Mouse (Mus musculus) CH12F3 (cell line): ENCODE measurements around the gene Ube4b.
"Not testable (repeated sequence)": the region's sequence is repeated elsewhere in the genome, so short reads cannot be mapped to it uniquely, and the experiment has no call there.

Source experiments
- in situ Hi-C: fragments of 300-500 bp; cut with MboI; formaldehyde crosslinking; loops from 2 replicates; pipeline ENCODE4 v1.14.3; 2020; ENCODE audit warnings: low sequenced_read_pairs

Gene Ube4b

GRCm38 (mm10) chr4:149426325-149427199 is at the start of gene Ube4b:
Gene Ube4b (minus strand): TSS chr4:149426749.
- in situ Hi-C loops = no loop called here

GRCm38 (mm10) chr4:149475096-149475495 is 48.5 kb upstream of the Ube4b start:
- in situ Hi-C loops = no loop called here

GRCm38 (mm10) chr4:149469557-149469956 is 43.0 kb upstream of the Ube4b start:
- in situ Hi-C loops = no loop called here

DNA sequence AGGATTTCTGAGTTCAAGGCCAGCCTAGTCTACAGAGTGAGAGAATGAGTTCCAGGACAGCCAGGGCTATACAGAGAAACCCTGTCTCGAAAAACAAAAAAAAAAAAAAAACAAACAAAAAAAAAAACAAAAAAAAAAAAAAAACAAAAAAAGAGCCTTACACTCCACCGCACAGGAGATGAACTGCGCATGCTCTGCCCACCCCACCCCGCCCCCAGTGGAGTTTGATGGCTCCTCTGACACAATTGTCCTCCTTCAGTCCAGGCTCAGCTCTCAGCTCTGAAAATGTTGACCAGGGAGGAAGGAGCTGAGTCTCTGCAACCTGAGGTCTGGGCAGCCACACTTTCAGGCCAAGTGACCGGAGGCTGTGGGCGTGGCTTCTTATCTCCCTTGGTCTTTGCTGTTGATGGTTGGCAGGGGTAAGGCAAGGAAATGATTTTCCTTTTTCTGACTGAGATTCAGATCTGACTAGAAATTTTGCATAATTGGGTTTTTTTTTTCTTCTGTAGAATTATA is 36.9 kb upstream of the Ube4b start:
- in situ Hi-C loops = no loop called here

DNA sequence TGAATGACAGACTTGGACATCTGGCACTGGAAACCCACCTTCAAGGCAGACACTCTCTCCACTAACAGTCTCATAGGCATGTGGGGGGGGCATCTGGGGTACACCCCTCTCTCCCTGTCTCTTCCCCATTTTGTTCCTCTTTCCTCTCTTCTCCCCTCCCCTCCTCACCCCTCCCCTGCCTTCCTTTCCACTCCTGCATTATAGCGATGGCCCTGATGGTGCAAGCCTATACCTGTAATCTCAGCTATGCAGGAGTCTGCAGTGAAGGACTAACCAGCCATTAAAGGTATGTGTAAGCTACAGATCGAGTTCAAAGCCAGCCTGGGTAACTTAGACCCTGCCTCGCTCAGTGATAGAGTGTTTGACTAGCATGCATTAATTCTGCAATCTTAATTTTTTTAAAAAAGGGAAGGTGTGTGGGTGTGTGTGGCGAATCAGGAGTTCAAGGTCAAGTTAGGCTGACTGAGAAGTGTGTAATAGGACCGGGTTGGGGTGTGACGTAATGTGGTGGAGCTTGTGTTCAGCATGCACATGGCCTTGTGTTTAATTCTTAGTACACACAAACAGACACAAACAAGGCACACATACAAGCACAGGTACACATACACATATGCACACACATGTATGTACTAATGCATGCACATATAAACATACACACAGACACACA is 35.9 kb upstream of the Ube4b start:
- in situ Hi-C loops = no loop called here

DNA sequence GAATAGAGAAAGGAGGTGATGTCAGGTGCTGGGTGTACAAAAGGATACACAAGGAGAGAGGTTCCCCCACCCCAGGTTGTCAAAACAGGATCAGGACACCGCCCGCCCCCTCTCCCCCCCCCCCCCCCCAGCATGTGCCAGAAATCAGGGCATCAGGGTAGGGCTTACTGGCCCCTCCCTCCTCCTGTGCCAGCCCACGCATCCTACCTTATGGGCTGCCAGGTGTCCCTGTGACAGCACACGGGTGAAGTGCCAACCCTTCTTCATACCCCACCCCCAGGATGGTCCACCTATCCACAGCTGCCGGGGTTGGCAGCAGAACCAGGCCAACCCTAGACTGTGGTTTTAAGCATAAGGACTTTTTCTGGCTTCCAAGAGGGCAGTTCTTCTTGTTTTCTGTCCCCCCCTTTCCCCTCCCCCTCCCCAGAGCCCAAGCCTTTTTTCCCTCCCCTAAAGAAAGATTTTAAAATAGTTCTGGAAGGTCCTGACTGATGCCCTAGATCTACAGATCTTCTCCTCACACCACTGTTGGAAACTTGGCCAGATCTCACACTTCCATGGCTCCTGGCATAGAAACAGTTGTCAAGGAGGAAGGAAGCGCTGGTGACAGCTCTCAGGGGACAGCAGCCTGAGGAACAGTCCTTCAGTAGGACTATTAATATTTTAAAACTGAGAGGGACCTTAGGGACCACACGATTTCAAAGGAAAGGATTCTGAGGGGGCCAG is 35.2 kb upstream of the Ube4b start:
- in situ Hi-C loops = no loop called here

GRCm38 (mm10) chr4:149460475-149460874 is 33.9 kb upstream of the Ube4b start:
- in situ Hi-C loops = not testable (repeated sequence)

DNA sequence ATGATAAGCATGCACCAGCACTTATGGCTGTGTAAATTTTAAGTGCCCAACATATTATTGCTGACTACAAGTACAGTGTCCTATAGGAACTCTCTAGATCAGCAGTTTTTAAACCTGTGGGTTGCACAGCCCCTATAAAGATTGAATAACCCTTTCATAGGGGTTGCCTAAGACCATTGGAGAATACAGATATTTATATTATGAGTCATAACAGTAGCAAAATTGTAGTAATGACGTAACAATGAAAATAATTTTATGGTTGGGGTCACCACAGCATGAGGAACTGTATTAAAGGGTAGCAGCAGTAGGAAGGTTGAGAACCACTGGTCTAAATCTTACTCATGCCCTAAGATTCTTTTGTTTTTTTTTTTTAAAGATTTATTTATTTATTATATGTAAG is 32.9 kb upstream of the Ube4b start:
- in situ Hi-C loops = no loop called here

DNA sequence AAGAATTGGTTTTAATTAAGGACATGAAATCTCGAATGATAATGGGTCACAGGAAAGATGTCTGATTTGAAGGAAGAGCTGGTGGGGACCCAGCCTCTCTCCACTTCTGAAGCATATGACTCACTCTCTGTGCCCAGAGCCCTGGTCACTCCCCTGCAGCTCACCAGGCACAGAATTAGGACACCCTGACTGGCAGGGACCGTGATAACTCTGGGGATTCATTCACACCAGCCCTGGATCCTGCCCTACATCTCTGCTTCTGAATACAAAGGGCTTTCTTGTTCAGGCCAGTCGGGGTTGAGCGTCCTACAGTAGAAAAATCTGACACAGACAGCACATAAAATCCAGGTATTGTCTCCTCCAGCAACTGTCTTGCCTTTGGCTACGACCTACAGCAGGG is 32.0 kb upstream of the Ube4b start:
- in situ Hi-C loops = no loop called here

GRCm38 (mm10) chr4:149457831-149458430 is 31.4 kb upstream of the Ube4b start:
- in situ Hi-C loops = no loop called here

- in situ Hi-C loops = not testable (repeated sequence)
Observed at GRCm38 (mm10) chr4:149457163-149457562, 30.6 kb upstream of the Ube4b start.

- in situ Hi-C loops = no loop called here
Observed at GRCm38 (mm10) chr4:149454879-149455278, 28.3 kb upstream of the Ube4b start, which contains the start of gene Rbp7. Gene Rbp7 (minus strand): TSS chr4:149454978.

- in situ Hi-C loops = no loop called here
Observed at GRCm38 (mm10) chr4:149454263-149454662, 27.7 kb upstream of the Ube4b start.

DNA sequence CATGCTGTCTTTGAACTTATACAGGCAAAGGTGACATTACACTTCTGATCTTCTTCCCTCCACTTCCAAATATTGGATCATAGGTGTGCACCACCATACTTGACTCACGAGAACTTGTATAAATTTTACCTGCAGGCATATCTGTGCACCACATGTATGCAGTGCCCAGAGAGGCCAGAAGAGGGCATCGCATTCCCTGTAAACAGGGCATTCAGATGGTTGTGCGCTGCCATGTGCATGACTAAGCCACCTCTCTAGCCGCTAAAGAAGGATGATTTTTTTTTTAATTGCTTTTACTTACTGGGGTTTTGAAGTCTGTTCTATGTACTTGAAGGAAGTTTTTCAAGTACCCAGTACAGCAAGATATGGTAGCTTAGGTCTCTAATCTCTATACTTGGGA is 27.1 kb upstream of the Ube4b start:
- in situ Hi-C loops = no loop called here

GRCm38 (mm10) chr4:149450636-149451035 is 24.1 kb upstream of the Ube4b start:
- in situ Hi-C loops = no loop called here

DNA sequence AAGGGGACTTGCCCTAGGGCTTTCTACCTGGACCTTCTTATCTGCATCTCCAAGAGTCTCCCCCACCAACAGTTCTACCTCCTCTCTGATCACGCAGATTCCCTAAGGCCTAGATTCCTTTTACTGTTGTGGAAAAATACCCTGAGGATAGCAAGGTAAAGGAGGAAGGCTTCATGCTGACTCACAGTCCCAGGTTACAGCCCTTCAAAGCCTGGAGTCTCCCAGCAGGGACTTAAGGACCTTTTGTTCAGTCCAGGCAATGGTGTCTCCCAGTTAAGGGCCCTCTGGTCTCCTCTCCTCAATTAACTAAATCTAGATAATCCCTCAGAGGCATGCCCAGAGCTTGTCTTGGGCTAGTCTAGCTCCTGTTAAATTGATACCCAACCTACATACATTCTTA is 19.8 kb upstream of the Ube4b start:
- in situ Hi-C loops = no loop called here

GRCm38 (mm10) chr4:149445868-149446267 is 19.3 kb upstream of the Ube4b start:
- in situ Hi-C loops = no loop called here

GRCm38 (mm10) chr4:149444964-149445701 is 18.6 kb upstream of the Ube4b start:
- in situ Hi-C loops = no loop called here

GRCm38 (mm10) chr4:149444465-149444864 is 17.9 kb upstream of the Ube4b start:
- in situ Hi-C loops = no loop called here

GRCm38 (mm10) chr4:149442436-149442835 is 15.9 kb upstream of the Ube4b start:
- in situ Hi-C loops = no loop called here
